Mouse (Mus musculus) common myeloid progenitor, adult 5-6 weeks (primary cell): Measurements from ENCODE around the gene Myo10. TPM values are rescaled to one million over a fixed set of nuclear protein-coding genes. Genes with fewer than 3 reads are reported as not detected.

Experiments
- ATAC-seq: replicated peaks from 2 replicates; pipeline ENCODE4 v1.8.0; 2016; ENCODE audit warnings: low read depth, mild to moderate bottlenecking, moderate TSS enrichment, inconsistent platforms; ENCODE audit not compliant: poor library complexity, severe bottlenecking
- total RNA-seq: library from RNA; stranded (forward); fragments of 200-1000, 187-1606 nt; gene quantifications from 2 replicates; pipeline ENCODE4 v1.2.3, GENCODE M21; 2017

Myo10 gene
- total RNA-seq, 1 experiment from 2014 or later: 5.6 TPM

GRCm38 (mm10) chr15:25682953-25683507 is 60.7 kb downstream of the Myo10 start:
- ATAC-seq: no peak

DNA sequence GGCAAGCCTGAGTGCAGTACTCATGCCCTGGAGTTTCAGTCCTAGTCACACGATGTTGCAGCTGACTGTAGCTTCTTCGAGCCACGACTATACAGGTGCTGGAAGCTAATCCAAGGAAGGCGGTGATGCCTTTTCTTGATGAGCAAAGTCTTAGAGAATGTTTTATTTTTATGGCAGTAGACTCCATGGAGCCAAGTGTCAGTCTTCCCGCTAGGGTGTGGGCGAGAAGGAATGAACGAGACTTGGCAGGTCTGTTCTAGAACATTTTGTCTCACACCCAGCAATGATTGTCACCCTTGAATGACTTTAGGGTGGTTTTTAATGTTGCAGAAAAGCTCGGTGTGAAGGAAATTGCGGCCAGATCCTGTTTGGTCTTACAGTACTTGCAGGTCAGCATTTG is 62.9 kb downstream of the Myo10 start:
- ATAC-seq: no peak

DNA sequence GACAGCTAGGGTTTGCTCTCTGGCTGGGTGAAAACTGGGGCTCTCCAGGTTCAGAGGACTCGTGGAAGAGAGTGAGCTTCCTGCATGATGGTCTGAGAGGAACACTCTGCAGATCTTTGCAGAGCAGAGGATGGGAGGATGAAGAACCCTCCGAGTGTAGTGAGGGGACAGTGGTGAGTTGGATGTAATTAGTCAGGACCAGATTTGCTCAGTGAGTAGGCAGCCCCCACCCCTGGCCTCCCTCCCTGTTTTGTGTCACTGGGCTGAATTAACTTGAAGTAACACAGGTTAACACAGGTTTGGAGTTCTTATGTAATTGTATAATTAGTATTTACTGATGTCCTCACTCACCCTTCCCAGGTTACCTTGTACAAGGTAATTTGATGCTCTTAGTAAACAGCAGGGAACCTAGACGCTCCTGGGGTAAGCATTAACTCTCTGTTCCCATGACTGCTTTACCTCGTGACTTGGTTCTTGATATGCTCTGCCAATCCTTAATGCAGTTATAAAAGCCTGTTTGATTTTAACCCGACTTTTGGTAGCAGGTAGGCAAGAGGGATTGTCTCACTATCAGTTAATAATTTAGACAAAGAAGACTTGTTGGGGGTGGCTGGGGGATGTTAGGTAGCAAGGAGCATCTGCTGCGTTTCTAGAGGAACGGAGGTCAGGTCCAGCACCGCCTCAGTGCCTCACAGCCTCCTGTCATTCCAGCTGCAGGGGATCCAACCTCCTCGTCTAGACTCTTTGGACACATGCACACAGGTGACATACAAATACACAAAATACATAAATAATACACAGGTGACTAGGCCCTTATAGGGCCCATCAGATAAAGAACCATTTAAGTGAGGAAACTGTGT is 66.3 kb downstream of the Myo10 start:
- ATAC-seq: no peak

GRCm38 (mm10) chr15:25689477-25689876 is 67.2 kb downstream of the Myo10 start:
- ATAC-seq: no peak

DNA sequence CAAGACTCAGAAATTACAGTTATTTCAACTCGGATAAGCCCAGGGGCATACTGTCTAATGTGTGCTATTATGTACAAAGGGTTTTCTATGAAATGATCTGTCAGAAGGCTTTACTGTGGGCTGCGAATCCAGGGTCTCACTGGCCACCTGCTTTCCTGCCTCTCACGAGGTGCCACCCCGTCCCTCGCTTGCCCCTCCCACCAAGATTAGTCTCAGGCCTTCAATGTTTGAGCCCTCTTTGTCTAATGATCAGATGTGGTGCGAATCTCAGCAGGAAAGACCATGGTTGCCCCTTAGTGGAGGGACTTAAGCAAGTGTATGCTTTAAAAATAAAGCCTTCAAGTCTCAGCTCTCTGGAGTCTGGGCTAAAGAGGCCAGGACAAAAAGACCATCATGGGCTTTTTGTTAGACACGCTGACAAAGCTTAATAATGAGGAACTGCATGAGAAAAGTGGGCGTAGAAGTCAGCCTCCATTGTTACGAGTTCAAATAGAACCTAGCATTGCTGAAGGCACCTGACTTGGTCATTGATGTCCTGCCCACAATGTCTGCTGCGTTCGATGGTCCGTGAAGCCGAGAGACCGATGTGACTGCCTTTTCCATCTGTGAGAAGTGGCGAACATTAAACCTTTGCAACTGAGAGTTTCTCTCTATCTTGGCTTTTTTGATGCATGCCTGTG is 67.9 kb downstream of the Myo10 start:
- ATAC-seq: no peak

DNA sequence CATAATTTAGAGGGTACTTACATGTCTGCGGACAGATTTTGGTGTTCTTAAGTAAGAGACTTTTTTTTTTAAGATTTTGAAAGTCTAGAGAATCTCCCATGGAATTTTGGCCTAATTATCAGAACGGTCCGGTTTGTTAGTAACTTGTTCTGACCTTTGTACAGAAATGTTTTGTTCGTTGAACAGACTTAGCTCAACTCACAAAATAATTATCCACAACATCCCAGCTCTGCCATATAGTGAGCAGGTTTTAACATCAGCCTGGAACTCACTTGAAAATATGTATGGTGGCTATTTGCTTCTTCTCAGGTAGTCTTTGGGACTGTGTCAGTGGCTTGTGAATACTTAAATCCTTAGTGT is 68.4 kb downstream of the Myo10 start:
- no peak for ATAC-seq

- no peak for ATAC-seq
Observed at GRCm38 (mm10) chr15:25692254-25692950, 70.1 kb downstream of the Myo10 start.

DNA sequence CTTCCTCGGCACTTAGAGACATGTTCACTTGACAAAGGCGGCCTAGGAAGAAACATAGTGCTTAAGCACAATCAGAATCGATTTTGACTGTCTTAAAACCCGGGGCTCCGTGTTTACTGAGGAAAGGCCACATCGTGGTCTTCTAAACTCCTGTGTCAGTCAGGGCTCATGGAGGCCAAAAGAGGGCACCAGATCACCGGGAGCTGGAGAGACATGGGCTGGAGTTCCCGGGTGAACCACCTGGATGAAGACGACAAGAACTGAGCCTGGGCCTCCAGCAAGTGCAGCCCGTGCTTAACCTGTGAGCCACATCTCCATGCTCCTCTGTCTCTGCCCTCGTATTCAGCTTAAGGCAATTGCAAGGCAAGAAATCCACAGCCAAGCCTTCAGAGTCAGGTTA is 71.4 kb downstream of the Myo10 start:
- ATAC-seq: no peak

- no peak for ATAC-seq
Observed at GRCm38 (mm10) chr15:25694749-25695148, 72.4 kb downstream of the Myo10 start.

DNA sequence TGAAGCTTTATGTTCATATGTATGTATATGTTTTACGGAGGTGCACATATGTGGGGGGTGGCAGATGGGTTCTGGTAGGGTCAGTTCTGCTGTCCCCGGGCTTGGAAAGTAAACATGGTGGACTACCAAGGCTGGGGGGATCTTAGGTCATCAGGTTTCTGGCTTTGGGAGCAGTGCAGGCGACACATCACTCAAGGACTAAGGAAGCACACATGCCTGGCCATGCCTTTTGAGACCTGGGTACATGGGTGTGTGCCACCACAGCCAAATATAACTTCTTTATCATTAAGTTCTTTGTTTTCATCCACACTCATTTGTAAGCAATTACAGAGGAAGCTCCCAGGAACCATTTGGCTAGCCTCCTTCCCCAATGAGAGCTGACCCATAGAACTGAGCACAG is 72.9 kb downstream of the Myo10 start:
- no peak for ATAC-seq

- no peak for ATAC-seq
Observed at GRCm38 (mm10) chr15:25695883-25696282, 73.6 kb downstream of the Myo10 start.

- no peak for ATAC-seq
Observed at GRCm38 (mm10) chr15:25696660-25697059, 74.3 kb downstream of the Myo10 start.

DNA sequence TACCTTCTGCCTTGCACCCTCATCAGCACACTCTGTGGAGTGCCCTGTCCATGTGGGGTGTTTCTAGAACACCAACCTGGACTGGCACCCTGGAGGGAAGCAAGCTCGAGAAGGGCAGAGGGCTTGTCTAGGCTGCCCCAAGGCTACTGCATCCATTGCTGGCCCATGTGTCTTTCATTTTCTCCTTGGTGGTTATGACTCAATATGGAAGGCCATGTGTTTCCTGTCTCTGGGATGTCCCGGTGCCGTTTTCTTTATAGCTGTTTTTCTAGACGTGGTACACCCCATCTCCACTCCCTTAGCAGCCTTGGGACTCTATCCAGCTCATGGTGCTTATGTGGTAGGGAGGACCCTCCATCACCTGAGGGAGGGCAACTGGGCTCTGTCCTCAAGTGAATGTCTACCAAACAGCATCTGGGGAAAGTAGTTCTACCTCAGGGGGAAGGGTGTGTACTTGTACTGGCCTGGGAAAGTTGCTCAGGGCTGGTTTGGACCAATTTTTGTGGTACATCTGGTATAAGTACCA is 76.8 kb downstream of the Myo10 start:
- no peak for ATAC-seq

GRCm38 (mm10) chr15:25702602-25703001 is 80.3 kb downstream of the Myo10 start:
- ATAC-seq: no peak

DNA sequence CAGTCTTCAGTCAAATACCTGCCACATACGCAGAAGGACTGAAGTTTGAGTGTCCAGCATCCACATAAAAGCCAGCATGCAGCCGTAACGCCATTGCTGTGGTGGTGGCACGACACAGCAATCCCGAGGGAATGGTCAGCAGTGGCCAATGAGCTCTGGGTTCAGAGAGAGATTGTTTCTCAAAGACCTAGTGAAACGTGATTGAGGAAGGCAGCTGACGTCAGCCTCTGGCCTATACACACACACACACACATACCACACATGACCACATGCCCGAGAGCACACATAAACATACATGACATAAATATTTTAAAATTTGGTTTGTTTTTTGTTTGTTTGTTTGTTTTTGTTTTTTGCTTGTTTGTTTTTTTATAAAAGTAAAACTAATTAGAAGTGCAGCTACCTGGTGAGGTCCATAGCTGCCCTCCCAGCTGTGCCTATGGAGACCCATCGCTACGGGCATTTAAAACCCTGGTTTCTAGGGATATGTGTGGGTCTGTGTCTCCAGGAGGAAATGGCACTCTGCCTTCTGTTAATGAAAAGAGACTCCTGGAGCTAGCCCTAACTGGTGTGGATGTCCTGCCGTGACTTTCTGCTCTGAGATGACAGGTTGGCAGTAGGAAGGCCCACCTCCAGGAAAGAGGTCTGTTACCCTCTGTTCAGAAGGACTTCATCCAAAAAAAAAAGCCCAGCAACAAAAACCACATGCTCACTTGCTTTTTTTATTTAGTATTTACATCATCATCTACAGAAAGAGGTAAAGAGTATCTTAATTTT is 82.7 kb downstream of the Myo10 start:
- ATAC-seq: no peak

DNA sequence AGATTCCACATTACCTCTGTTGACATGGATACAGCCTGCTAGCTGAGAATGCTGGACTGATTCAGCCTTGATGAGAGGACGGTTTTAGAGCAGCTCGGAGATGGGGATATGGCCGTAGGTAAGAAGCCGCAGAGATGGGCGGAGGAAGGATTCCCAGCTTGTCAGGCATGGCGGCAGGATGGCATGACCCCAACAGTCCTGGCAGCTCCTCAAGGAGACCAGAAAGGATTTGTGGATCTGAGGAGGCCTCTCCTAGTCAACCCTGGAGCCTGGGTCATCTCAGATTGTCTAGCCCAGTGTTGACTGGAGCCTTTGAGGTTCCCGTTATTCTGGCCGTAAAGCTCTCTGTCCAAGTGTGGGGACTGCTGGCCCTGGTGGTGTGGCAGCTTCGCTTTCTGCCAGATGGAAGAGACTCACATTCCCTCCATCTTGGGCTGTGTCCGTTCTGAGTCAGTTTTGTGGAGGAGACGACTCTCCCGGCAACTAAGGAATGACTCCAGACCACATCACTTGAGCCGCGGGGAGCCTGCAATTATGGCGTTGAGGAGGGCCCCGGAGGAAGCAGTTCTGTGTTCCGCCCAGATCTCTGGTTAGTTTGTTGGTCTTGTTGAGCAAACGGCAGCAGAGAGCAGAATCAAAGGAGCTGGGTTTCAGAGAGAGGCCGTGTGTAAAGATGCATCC is 84.7 kb downstream of the Myo10 start:
- ATAC-seq: no peak

DNA sequence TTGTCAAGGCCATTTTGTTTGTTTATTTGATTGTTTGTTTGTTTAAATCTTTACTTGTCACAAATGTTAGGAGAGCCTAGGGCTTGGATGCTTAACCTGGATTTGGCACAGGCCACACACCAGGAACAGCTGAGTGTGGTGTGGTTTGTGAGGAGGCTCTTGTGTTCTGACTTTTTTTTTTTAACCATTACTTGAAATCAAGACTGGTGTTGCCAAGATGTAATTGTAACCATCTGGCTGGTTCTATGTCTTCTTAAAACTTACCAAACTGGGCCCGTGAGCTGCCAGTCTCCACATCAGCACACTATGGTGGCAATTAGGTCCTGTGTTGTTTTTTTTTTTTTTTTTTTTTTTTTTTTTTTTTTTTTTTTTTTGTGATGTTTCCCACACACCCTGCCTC is 85.6 kb downstream of the Myo10 start:
- ATAC-seq: no peak

DNA sequence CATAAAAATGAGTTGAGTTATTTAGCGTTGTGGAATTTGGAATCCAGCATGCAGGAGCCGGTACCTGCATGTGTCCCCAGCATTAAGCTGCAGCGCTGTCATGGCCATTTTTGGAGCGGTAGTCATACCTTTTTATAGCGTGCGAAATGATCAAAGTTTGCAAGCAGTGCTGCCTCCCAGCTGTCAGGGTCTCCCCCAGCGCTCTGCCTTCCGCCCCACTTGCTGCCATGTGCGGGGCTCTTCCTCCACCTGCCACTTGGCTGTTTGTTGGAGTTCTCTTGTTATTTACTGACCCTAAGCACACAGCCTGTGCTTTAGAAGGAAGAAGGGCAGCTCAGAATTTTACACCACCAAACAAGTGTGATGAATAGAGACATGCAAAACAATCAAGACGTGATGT is 88.6 kb downstream of the Myo10 start:
- no peak for ATAC-seq

- ATAC-seq: no peak
Observed at GRCm38 (mm10) chr15:25712877-25713276, 90.6 kb downstream of the Myo10 start.
